Mouse (Mus musculus) kidney, adult 11 months (tissue): ENCODE measurements around the gene Per3.

Source experiments
- DNase-seq: peaks from one replicate; pipeline ENCODE4 v3.0.0; 2022

Per3 gene

GRCm38 (mm10) chr4:150956369-150957105 lies 87.9 kb downstream of the Per3 start:
- DNase-seq: no peak
